Mouse (Mus musculus) regulatory T cell (primary cell): ENCODE results near the gene Ifrd2.

Source experiments
- in situ Hi-C: fragments of 300-600 bp; cut with MboI, MseI; formaldehyde crosslinking; loops from one replicate; pipeline ENCODE4 v1.15.1; 2025; ENCODE audit warnings: high pct_unique_total_duplicates

Ifrd2 gene

DNA sequence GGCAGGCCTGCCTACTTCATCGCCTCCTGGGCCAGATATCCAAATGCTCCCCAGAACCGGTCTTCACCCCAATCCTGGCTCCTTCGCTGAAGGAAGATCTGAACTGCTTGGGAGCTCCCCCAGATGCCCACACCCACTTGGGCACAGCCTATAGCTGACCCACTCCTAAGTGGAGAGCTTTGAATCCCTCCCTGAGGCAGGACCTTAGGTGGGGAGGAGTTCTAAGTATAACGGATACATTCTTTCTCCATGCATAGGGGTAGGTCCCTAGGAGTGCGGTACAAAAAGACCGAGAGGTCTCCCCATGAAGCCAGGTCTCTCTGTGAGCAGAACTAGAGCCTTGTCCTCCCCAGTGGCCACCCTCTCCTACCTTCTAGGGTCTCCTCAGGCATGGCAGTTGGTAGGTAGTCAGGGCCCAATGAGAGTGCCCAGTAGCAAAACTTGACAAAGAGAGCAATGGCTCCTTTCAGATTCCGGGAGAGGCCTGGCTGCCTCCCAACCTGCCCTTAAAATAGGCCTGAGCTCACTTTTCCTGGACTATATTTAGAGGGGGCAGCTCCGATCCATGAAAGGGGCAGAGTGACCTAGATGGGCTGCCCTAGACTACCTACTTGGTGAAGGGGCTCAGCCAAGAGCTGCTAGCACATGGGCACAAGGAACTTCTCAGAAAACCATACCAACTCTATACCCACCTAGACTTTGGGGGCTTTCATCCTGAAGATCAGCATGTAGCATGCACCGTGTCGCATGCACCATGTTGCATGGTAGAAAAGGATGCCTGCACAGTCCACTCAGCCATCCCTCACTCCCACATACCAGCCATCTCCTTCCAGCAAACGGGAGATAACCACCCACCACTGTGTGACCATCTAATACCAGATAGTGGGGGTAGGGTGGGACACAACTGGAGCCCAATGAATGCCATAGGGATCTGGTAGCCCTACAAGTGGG, 9.5 kb downstream of the Ifrd2 start:
- in situ Hi-C loops = no loop called here

DNA sequence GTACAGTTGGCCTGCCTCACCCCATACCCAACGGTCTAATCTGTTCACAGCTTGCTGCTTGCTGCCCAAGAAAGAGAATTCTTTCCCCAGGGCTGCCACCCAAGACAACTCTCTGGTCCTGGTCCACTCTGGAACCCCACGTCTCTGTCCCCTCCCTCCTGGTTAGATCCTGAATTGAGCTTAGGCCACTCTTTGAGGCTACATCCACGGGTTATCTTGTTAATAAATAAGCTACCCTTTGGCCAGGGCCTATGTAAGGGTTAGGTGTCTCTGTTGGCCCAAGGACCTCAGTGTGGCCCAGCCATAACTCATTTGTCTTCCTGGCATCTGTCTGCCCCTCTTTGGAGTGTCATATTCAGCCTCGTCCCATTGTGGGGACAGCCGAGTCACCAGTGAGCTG, 10.9 kb downstream of the Ifrd2 start:
- in situ Hi-C loops = no loop called here

DNA sequence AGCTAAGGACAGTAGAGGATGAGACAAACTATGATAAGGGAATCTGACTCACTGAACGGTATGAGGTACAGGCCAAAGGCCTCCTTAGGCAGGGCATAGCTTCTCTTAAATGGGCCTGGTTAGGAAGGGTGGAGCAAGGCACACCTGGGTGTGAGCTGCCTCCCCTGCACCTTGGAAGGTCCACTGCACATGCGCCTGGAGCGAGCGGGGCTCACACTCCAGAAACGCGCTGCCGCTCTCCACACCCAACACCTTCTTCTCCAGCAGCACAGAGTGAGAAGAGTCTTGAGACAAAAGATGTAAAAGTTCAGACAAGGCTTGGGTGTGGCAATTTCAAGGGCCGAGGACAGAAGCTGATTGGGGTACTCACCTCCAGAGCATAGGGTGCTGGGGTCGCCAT, 12.0 kb downstream of the Ifrd2 start:
- in situ Hi-C loops = no loop called here

DNA sequence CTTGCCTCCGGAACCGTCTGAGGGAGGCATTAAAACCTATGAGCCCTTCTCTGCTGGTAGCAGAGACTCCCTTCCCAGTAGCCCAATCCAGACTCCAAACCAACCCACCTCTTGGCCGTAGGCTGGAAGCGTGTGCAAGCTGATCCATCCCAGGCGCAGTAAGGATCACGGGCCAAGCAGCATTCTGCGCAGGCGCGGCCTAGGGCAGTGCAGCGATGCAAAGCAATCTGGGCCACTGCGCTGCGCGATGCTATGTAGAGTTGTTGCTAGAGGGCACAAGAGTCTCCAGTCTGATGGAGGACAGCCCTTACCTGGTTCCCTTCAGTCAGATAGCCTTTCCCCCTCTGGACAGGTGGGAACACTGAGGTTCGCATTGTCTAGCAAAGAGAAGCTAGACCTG, 12.4 kb downstream of the Ifrd2 start:
- in situ Hi-C loops = loop anchor here (5.0 kb wide), 1 partner anchor 42 kb away; no protein-coding TSS in a partner anchor

DNA sequence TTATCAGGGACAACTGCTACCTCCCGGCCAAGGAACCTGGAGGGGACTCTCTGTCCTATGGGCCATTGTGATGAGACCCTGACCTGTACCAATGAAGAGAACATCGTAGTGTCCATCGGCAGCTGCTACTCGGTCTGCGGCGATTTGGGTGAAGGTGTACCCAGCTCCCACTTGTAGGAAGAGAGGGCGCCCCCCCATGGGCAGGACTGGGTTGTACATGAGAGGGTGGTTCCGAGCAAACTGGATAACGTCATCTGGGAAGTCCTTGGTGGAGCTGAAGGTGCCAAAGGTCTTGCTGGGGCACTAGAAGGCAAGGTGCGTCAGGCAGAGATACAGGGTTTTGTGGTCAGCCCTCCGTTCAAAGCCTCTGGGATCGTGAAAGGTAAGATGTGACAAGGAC, 13.3 kb downstream of the Ifrd2 start:
- in situ Hi-C loops = loop anchor here (5.0 kb wide), 1 partner anchor 42 kb away; no protein-coding TSS in a partner anchor

DNA sequence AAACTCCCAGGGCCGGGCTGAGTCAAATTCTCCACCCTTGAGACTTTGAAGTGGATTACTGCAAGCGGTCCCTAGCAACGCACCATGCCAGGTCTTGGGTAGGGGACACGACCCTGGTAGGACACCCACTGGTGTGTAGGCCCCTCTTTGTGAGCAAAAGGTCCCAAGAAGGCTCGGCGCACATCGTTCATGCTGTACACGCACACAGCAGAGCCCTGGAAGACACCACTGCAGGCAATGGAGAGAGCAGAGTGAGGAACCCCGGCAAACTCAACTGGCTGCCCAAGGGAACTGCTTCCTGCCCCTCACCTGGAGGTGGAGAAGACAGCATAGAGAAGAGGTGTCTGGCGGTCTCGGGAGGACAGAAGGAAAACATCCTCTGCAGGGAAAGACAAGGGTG, 13.8 kb downstream of the Ifrd2 start:
- in situ Hi-C loops = loop anchor here (5.0 kb wide), 1 partner anchor 41 kb away; no protein-coding TSS in a partner anchor

DNA sequence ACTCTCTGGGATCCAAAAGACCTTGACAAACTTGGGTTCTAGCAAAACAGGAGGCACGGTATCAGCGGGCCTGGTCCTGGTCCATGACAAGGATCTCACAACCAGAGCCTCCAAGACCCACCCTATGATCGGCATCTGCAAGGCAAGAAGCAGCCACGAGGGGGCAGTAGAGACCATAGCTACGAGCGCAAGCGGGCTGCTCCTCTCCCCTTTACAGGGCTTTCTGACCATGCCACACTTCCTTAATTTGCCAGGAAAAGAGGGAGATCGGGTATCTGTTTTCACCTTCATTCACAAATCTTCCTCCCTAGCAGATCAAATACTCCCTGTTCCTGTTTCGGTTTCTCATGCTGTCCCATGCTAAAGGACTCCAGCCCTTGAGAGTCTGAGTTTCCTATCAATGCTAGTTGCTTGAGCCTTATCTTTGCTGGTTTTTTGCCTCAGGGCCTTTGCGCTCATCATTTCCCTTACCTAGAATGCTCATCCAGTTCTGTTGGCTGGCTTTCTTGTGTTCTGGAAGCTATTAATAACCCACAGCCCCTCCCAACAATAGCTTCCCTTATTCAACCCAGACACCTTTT, 14.7 kb downstream of the Ifrd2 start:
- in situ Hi-C loops = loop anchor here (5.0 kb wide), 1 partner anchor 40 kb away; no protein-coding TSS in a partner anchor

DNA sequence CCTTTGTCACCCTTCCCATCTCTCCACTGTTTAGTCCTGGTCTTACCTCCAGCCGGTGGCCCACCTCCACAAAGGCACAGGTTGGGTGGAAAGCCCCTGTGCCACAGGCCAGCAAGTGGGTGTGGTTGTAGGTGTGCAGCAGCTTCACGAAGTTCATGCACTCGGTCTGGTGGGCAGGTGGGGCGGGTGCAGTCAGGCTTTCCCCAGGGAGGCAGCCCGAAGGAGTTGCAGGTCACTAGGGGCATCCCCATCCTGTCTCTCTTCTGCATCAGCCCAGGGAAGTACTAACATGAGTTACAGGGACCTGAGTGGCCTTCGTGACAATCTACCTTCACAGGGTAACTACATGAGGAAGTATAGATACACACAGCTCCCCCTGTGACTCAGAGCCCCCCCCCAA, 15.8 kb downstream of the Ifrd2 start:
- in situ Hi-C loops = loop anchor here (5.0 kb wide), 1 partner anchor 39 kb away; no protein-coding TSS in a partner anchor

DNA sequence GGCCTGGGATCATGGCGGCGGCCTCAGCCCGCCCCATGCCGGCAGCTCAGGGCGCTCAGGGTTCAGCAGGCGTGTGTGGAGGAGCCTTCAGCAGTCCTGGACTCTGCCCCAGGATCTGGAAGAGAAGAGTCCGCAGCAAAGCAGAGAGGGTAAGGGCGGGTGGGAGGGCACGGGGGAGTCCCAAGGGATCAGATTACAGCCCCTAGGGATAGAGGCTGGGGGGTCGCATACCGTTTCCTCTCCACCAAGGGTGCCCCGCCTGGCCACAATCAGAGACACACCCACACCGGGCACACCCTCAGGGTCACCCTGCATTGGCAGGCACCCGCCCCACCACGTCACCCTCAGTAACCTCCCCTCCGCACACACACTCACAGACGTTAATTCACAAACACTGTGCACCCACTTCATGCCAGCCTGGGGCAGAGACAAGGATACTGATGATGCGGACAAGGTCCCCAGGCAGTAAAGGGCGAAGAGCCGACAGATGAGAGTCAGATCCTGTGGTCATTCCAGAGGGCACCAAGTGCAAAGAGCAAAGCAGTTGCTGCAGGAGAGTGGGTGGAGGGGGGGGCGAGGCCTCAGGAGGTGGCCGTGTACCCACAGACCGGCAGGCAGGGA, 17.7 kb downstream of the Ifrd2 start:
- in situ Hi-C loops = no loop called here

DNA sequence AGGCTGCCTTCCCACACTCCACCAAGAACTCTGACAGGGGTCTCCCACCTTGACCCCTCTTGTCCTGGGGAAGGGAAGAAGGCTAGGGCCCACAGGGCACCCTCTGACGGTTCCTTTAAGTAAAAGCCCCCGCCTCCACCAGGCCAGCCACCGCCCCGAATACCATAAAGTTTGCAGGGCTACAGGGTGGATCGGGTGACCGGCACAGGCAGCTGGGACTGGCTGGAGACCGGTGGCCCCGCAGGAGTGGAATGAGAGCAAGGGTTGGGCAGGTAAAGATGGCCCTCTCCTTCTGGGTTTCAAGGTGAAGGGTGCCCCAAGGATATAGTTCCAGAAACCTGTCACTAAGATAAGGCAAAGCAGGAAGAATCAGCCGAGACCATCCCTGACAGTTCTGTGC, 19.1 kb downstream of the Ifrd2 start:
- in situ Hi-C loops = no loop called here

DNA sequence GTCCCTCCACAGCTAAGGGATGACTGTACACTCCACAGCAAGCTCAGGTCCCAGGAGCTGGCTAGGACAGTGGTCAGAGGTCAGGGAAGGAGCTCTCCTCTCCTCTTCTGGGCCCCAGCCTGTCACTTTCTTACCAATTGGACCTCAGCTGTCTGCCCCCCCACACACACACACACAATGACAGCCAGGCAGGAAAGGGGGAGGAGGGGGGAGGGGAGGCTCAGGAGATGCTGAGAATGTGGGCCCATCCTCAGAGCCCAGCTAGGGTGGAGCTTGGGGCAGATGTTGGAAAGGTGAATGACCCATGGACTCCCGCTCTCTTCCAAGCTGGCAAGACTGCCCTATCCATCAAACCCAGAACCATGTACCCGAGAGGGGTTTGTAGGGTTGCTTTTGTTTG, 19.6 kb downstream of the Ifrd2 start:
- in situ Hi-C loops = no loop called here

DNA sequence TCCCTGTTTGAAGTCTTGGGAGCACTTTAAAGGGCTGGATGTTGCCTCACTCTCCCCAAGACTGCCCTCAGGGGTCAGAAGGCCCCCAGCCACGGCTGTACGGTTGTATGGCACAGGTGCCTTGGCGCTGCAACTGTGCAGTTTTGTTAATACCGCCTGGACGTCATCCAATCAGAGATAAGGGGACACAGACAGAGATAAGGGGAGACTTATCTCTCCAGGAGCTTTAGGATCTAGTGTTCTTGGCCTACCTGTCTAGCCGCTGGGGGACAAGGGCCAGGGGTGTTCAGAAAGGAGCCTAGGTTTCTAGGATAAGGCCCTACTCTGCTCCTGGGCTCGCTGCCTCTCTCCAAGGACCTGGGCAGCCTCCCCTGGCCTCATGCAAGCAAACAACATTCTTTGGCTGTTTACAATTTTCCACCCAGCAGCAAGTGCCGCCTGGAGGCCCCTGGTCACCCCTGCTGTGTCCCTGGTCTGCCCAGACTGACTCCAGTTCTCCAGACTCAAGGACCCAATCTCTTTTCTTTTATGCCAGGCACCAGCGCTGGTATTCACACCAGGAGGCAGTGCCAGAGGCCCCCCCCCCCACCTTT, 20.3 kb downstream of the Ifrd2 start:
- in situ Hi-C loops = no loop called here

DNA sequence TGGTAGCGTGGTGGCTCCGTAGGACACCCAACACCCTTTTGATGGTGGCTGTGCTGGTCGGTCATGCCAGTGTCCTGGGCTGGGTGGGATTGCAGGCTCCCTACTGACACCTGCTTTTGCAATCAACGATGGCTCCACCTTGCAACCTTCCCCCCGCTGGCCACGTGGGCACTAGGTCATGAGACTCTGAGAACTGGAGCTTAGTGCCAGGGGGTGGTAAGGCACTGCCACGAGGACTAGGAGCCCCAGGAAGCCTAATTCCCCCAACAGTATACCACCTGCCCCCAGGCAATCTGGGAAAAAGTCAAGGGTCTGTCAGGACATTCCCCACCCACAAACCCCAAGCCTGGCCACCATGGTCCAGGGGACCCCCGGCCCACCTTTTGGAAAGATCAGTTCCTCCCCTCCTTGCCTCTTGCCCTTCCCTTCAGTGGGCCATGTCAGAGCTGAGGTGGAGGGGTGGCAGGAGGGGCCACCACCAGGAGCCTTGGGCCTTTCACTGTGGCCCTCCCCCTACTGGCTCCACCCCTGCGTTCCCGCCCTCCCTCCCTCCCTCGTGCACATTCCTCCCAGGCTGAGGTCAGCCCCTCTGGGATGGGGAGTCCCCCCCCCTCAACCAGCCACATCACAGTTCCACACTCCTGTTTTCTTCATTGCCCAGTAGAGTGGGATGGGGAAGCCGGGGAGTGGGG, 21.4 kb downstream of the Ifrd2 start, which contains the start of gene Sema3b:
Gene Sema3b (minus strand): TSS at position 489 of the 692 bp plus-strand sequence.
- in situ Hi-C loops = no loop called here

DNA sequence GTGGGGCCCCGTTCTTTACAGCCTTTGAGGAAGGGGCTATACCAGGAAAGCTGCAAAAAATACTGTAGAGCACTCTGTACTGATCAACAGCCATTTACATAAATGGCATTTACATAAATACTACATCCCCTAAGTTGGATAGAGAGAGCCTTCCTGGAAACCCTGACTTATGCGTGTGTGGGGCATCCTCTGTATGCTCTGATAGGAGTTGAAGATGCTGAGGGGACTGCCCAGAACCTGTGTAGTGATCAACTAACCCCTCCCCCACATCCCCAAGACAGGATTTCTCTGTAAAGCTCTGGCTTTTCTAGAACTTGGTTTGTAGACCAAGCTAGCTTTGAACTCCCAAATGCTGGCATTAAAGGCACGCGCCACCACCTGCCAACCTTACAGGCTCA, 22.0 kb downstream of the Ifrd2 start:
- in situ Hi-C loops = no loop called here

DNA sequence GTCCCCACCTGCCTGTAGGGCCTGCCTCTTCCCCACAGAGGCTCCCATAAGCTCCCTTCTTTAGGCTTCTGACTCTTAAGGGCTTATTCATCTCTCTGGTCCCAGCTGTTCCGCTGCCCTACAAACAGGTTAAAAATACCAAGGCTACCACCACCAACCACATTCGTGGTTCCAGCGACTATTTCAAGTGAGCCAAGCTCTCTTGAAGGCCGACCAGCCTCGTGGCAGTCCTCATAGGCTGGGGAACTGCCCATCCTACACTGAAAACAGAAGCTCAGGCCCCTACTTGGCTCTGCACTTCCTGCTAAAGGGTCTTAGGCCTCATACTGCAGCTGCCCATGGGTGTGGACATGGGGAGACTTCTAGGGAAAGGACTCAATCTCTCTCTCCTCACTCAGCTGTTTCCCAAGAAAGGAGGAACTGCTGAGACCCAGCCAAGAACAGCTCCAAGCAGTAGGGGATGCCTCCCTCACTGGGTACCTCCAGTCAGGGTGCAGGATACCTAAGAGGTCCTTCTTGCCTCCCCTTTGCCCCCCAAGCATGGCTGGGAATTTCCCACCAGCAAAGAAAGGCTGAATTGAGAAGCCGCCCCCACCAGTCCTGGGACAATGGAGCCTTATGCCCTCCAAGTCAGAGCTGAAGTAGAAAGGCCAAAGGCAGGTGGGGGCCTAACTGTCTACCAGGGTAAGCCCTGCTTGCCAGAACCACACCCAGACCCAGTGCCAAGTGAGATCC, 24.2 kb downstream of the Ifrd2 start:
- in situ Hi-C loops = no loop called here

DNA sequence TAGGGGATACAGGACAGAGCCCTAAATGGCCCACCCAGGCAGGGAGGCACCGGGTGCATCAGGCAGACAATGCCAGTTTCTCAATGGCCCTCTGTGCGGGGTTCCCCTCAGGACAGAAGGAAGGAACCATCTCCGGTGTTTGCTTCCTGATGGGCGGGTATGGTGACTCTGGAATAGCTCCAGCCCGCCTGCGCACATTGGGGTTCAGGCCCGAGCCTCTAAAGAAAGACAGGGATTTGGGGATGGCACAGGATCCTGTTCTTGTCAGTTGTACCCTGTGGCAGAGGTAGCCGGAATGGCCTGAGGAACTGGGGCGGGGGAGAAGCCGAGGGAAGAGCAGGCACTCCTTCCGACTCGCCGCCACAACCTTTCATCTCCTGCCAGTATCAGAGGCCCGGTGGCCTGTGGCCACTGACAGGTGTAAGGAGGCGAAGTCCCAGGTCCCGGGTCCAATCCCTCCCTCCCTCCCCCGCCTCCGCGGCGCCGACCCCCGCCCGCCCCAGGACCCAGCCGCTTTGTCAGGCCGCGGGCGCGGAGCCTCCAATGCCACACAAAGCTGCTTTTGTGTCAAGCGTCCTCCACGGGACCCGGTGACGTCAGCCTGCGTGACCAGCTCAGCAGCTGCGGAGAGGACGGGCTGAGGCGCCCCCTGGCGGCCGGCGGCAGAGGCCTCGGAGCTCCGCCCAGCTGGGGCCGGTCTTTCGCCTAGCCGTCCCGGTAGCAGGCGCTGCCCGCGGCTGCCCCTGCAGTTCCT, 24.9 kb downstream of the Ifrd2 start:
- in situ Hi-C loops = no loop called here

DNA sequence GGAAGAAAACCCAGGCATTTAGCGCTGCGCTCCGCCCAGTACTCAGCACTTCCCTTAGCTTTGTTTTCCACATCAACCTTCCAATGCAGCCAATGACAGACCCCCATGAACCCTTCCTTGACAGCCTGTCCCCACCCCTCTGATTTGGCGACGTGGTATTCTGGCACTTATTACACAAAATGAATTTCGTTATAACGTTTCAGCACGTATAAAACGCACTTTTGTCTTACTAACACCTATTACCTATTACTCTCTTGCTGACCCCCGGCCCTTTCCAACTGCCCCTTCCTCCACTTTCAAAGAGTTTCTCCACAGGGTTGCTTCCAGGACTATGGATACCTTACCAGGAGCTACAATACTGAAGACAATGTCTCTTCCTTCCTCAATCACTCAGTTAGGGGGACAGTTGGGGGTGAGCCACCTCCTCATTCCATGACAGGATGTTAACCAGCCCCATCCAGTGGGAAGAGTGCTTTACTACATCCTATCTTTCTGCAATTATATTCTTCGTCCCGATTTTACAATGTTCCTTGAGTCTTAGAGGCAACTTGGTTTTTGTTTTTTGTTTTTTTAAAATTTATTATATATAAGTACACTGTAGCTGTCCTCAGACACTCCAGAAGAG, 25.6 kb downstream of the Ifrd2 start:
- in situ Hi-C loops = no loop called here

DNA sequence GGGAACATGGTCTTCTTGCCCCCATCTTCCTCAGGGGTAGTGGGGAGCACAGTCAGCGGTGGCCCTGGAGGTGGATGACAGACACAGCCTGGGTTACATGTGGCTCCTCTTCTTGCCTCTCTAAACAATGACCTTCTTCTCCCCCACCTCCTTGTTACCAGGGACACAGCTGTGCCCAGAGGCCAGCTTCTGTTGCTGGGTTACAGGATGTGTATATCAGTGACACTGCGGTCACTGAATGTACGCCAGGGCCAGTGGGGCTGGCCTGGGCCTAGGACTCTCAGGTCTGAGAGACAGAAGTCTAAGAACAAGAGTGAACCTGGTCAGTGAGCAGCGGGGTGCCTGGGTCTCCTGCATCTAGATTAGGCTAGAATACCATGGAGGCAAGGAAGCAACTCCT, 27.6 kb downstream of the Ifrd2 start:
- in situ Hi-C loops = no loop called here

DNA sequence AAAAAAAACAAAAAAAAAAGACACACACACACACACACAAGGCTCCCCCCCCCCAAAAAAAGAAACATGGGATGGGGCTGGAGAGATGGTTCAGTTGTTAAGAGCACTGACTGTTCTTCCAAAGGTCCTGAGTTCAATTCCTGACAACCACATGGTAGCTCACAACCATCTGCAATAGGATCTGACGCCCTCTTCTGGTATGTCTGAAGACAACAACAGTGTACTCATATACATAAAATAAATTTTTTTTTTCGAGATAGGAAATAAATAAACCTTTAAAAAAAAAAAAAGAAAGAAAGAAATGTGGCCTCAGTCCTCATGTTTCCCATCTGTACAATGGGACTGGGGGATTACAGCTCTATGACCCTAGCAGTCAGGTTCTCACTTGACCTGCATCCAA, 30.0 kb downstream of the Ifrd2 start:
- in situ Hi-C loops = no loop called here
